Mouse (Mus musculus) neural tube, embryonic 14.5 days (tissue): ENCODE measurements around the gene Nxpe2. TPM values are rescaled to one million over a fixed set of nuclear protein-coding genes. Genes with fewer than 3 reads are reported as not detected.

Source experiments
- ATAC-seq: fragments of 200-750 bp; cut with Nextera tagmentation; 2 replicates; pipeline ENCODE4 v1.8.0; 2017; ENCODE audit warnings: low read depth, mild to moderate bottlenecking, moderate TSS enrichment, moderate library complexity
- H3K27ac ChIP-seq: fragments of 300-500 bp; sonication (generic); 2 replicates; pipeline ENCODE4 v1.5.1; 2014; ENCODE audit warnings: low read depth, mild to moderate bottlenecking, control low read depth, low read length, moderate library complexity, mixed read lengths
- H3K27me3 ChIP-seq: fragments of 300-500 bp; sonication (generic); 2 replicates; pipeline ENCODE4 v1.6.1; 2014; ENCODE audit warnings: low read length; ENCODE audit not compliant: control insufficient read depth, insufficient read depth
- H3K36me3 ChIP-seq: fragments of 300-500 bp; sonication (generic); 2 replicates; pipeline ENCODE4 v1.6.1; 2014; ENCODE audit warnings: low read length, mixed read lengths; ENCODE audit not compliant: control insufficient read depth, insufficient read depth
- H3K4me1 ChIP-seq: fragments of 300-500 bp; sonication (generic); 2 replicates; pipeline ENCODE4 v1.6.1; 2014; ENCODE audit warnings: low read length; ENCODE audit not compliant: control insufficient read depth, insufficient read depth
- H3K4me2 ChIP-seq: fragments of 300-500 bp; sonication (generic); 2 replicates; pipeline ENCODE4 v1.6.1; 2014; ENCODE audit warnings: mild to moderate bottlenecking, low read depth, low read length, control low read depth
- H3K4me3 ChIP-seq: fragments of 300-500 bp; sonication (generic); 2 replicates; pipeline ENCODE4 v1.5.1; 2014; ENCODE audit warnings: low read depth, low read length, control low read depth, mixed read lengths
- H3K9ac ChIP-seq: fragments of 300-500 bp; sonication (generic); replicated peaks from 2 replicates; pipeline ENCODE4 v1.6.1; 2014; ENCODE audit warnings: low read depth, mild to moderate bottlenecking, control low read depth, low read length, mixed read lengths
- H3K9me3 ChIP-seq: fragments of 300-500 bp; sonication (generic); 2 replicates; pipeline ENCODE4 v1.6.1; 2016; ENCODE audit warnings: low read length; ENCODE audit not compliant: control insufficient read depth
- WGBS: fragments of 180-500 bp; shearing (Covaris S2); extraction: QIAGEN DNeasy Blood & Tissue Kit; methylation state at CpG from one replicate; pipeline ENCODE4 v1.1.7; 2014; 5-methylcytosine and 5-hydroxymethylcytosine counted together
- polyA plus RNA-seq: library from polyadenylated mRNA; unstranded; fragments of >200 nt; fragmentation: Nextera tagmentation; extraction: Ambion mirVana; gene quantifications from 2 replicates; pipeline ENCODE4 v1.2.1, GENCODE M21; 2014

Gene Nxpe2
- polyA plus RNA-seq, 1 experiment from 2014 or later: 1.2 TPM

- H3K4me1 ChIP-seq: no peaks in the 10 kb centered on the region
- H3K9me3 ChIP-seq: no peaks in the 10 kb centered on the region
- H3K27ac ChIP-seq: no peak overlapping the region
- no peak overlapping the region for H3K9ac ChIP-seq
- ATAC-seq: no peak
- no peaks in the 10 kb centered on the region for H3K36me3 ChIP-seq
- H3K27me3 ChIP-seq: no peaks in the 10 kb centered on the region
- WGBS: 57% methylated on average over 3 of the region's 3 CpGs
- no peak overlapping the region for H3K4me3 ChIP-seq
- no peak overlapping the region for H3K4me2 ChIP-seq
These were observed 1.5 kb upstream of the Nxpe2 start for GRCm38 (mm10) chr9:48354793-48355192.

DNA sequence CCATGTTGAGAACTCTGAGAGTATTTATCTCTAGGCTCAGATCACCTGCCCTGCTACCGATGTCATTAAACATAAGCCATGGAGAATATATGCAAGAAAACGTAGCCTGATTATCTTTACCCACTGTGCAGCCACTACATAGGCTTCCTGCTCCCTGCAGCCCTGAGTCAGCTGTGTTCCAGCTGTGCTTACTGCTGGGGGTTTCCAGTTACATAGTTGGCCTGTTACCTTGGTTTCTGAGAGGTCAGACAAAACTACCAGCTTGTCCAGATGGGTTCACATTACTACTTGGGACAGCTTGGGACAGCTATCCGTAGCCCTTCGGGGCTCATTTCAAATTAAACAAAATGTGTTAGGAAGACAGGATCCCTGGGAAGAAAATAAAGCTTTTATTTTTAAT, 868 bp upstream of the Nxpe2 start:
- WGBS: 77% methylated on average over 4 of the region's 4 CpGs
- no peak overlapping the region for H3K4me3 ChIP-seq
- no peak overlapping the region for H3K4me2 ChIP-seq
- no peak overlapping the region for H3K9ac ChIP-seq
- no peak for ATAC-seq
- H3K27me3 ChIP-seq: no peaks in the 10 kb centered on the region
- H3K9me3 ChIP-seq: no peaks in the 10 kb centered on the region
- H3K4me1 ChIP-seq: no peaks in the 10 kb centered on the region
- no peak overlapping the region for H3K27ac ChIP-seq
- H3K36me3 ChIP-seq: no peaks in the 10 kb centered on the region

DNA sequence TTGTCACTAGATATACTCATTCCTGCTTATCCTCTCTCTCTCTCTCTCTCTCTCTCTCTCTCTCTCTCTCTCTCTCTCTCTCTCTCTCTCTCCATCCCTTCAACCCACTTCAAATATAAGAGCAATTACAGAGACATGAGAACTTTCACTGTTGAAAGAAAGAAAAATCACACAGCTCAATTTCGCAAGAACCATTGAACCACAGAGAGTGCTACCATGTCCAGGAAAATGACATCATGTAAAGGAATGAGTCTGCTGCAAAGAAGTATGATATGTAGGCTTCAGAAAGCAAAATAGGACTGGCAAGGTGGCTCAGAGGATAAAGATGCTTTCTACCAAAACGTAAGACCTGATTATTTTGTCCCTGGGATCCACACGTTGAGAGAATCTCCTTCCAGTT, 7.4 kb downstream of the Nxpe2 start:
- Histone ChIP-seq H3K4me1 (no peaks in the 10 kb centered on the region), H3K4me3 (no peak overlapping the region)
- 92% methylated on average over 3 of the region's 3 CpGs for WGBS

GRCm38 (mm10) chr9:48345456-48345855, 7.8 kb downstream of the Nxpe2 start:
- no peak overlapping the region for H3K4me3 ChIP-seq
- H3K27ac ChIP-seq: no peak overlapping the region
- H3K4me1 ChIP-seq: no peaks in the 10 kb centered on the region
- no peak overlapping the region for H3K4me2 ChIP-seq
- no peaks in the 10 kb centered on the region for H3K9me3 ChIP-seq
- WGBS: 86% methylated on average over 9 of the region's 9 CpGs
- H3K36me3 ChIP-seq: no peaks in the 10 kb centered on the region
- H3K9ac ChIP-seq: no peak overlapping the region
- ATAC-seq: no peak
- H3K27me3 ChIP-seq: no peaks in the 10 kb centered on the region

More for the DNA sequence above, 7.4 kb downstream of the Nxpe2 start:
- Histone ChIP-seq H3K4me2 (no peak overlapping the region), H3K36me3 (no peaks in the 10 kb centered on the region), H3K27me3 (no peaks in the 10 kb centered on the region), H3K9ac (no peak overlapping the region), H3K27ac (no peak overlapping the region), H3K9me3 (no peaks in the 10 kb centered on the region)
- no peak for ATAC-seq

- H3K4me1 ChIP-seq: no peaks in the 10 kb centered on the region
- H3K27ac ChIP-seq: no peak overlapping the region
- no peaks in the 10 kb centered on the region for H3K36me3 ChIP-seq
- H3K9ac ChIP-seq: no peak overlapping the region
- no peak for ATAC-seq
- 88% methylated on average over 10 of the region's 10 CpGs for WGBS
- no peak overlapping the region for H3K4me2 ChIP-seq
- no peak overlapping the region for H3K4me3 ChIP-seq
- no peaks in the 10 kb centered on the region for H3K27me3 ChIP-seq
- no peaks in the 10 kb centered on the region for H3K9me3 ChIP-seq
These were observed 12.4 kb downstream of the Nxpe2 start for GRCm38 (mm10) chr9:48340708-48341380.

GRCm38 (mm10) chr9:48339563-48339962, 13.7 kb downstream of the Nxpe2 start:
- no peak for ATAC-seq
- Histone ChIP-seq H3K4me2 (no peak overlapping the region), H3K9me3 (no peaks in the 10 kb centered on the region), H3K4me1 (no peaks in the 10 kb centered on the region), H3K9ac (no peak overlapping the region), H3K36me3 (no peaks in the 10 kb centered on the region), H3K27me3 (no peaks in the 10 kb centered on the region), H3K27ac (no peak overlapping the region), H3K4me3 (no peak overlapping the region)
- 62% methylated on average over 5 of the region's 5 CpGs for WGBS

GRCm38 (mm10) chr9:48338783-48339455, 14.3 kb downstream of the Nxpe2 start:
- Histone ChIP-seq H3K9me3 (no peaks in the 10 kb centered on the region), H3K27me3 (no peaks in the 10 kb centered on the region), H3K4me3 (no peak overlapping the region), H3K4me1 (no peaks in the 10 kb centered on the region), H3K36me3 (no peaks in the 10 kb centered on the region), H3K4me2 (no peak overlapping the region), H3K9ac (no peak overlapping the region), H3K27ac (no peak overlapping the region)
- WGBS: 88% methylated on average over 4 of the region's 4 CpGs
- ATAC-seq: no peak

- ATAC-seq: no peak
- WGBS: 95% methylated on average over 7 of the region's 7 CpGs
- no peaks in the 10 kb centered on the region for H3K4me1 ChIP-seq
- H3K36me3 ChIP-seq: no peaks in the 10 kb centered on the region
- H3K9ac ChIP-seq: no peak overlapping the region
- no peak overlapping the region for H3K27ac ChIP-seq
- H3K27me3 ChIP-seq: no peaks in the 10 kb centered on the region
- H3K4me3 ChIP-seq: no peak overlapping the region
- no peaks in the 10 kb centered on the region for H3K9me3 ChIP-seq
- no peak overlapping the region for H3K4me2 ChIP-seq
These were observed 23.7 kb downstream of the Nxpe2 start for GRCm38 (mm10) chr9:48329597-48329996.

GRCm38 (mm10) chr9:48326338-48326737, 26.9 kb downstream of the Nxpe2 start:
- Histone ChIP-seq H3K4me2 (no peak overlapping the region), H3K27ac (no peak overlapping the region), H3K4me3 (no peak overlapping the region), H3K9ac (no peak overlapping the region), H3K4me1 (no peaks in the 10 kb centered on the region), H3K9me3 (no peaks in the 10 kb centered on the region), H3K27me3 (no peaks in the 10 kb centered on the region), H3K36me3 (no peaks in the 10 kb centered on the region)
- WGBS: 91% methylated on average over 9 of the region's 9 CpGs
- no peak for ATAC-seq
